Mouse (Mus musculus) liver, embryonic 14.5 days (tissue): ENCODE data around the gene Shisal1. TPM values are rescaled to one million over a fixed set of nuclear protein-coding genes. Genes with fewer than 3 reads are reported as not detected.

Experiments used
- ATAC-seq: fragments of 200-750 bp; cut with Nextera tagmentation; 2 replicates; pipeline ENCODE4 v1.8.0; 2017; ENCODE audit warnings: moderate number of reproducible peaks, mild to moderate bottlenecking, moderate library complexity; ENCODE audit not compliant: insufficient read depth
- DNase-seq, 3 experiments: peaks; one replicate each; pipeline ENCODE4 v3.0.0-alpha.2; 2012 to 2013; ENCODE audit warnings: low read depth in 3 of 3, low spot score in 3 of 3
- H3K27ac ChIP-seq: fragments of 300-500 bp; sonication (generic); 2 replicates; pipeline ENCODE4 v1.5.1; 2014; ENCODE audit warnings: moderate library complexity, mild to moderate bottlenecking, control low read depth, inconsistent platforms
- H3K27me3 ChIP-seq: fragments of 300-500 bp; sonication (generic); 2 replicates; pipeline ENCODE4 v1.6.1; 2014; ENCODE audit warnings: mild to moderate bottlenecking, low read length, moderate library complexity; ENCODE audit not compliant: control insufficient read depth, insufficient read depth
- H3K36me3 ChIP-seq: fragments of 300-500 bp; sonication (generic); replicated peaks from 2 replicates; pipeline ENCODE4 v1.6.1; 2014; ENCODE audit warnings: low read depth; ENCODE audit not compliant: control insufficient read depth, insufficient read depth
- H3K4me1 ChIP-seq, 2 experiments: fragments of 200-500 bp in 1 of 2; fragments of 300-500 bp in 1 of 2; sonication (generic) in 1 of 2; replicated peaks; 2 replicates each; pipeline ENCODE4 v1.6.1; 2012 to 2014; ENCODE audit warnings: antibody characterized with exemption in 1 of 2, inconsistent platforms in 1 of 2, low read length in 1 of 2; ENCODE audit not compliant: control insufficient read depth in 2 of 2, insufficient read depth in 2 of 2
- H3K4me2 ChIP-seq: fragments of 300-500 bp; sonication (generic); 2 replicates; pipeline ENCODE4 v1.6.1; 2014; ENCODE audit warnings: low read depth, mild to moderate bottlenecking, control low read depth, moderate library complexity
- H3K4me3 ChIP-seq, 2 experiments: fragments of 200-500 bp in 1 of 2; fragments of 300-500 bp in 1 of 2; sonication (generic) in 1 of 2; 2 replicates each; pipeline ENCODE4 v1.5.1; 2012 to 2014; ENCODE audit warnings: low read depth in 2 of 2, low read length in 2 of 2, mild to moderate bottlenecking in 2 of 2, control low read depth in 1 of 2, inconsistent platforms in 1 of 2, moderate library complexity in 1 of 2; ENCODE audit not compliant: insufficient read depth in 1 of 2
- H3K9ac ChIP-seq: fragments of 300-500 bp; sonication (generic); replicated peaks from 2 replicates; pipeline ENCODE4 v1.6.1; 2014; ENCODE audit warnings: mild to moderate bottlenecking, control low read depth, moderate library complexity
- H3K9me3 ChIP-seq: fragments of 300-500 bp; sonication (generic); 2 replicates; pipeline ENCODE4 v1.6.1; 2016; ENCODE audit warnings: low read length, mixed read lengths; ENCODE audit not compliant: control insufficient read depth
- CTCF ChIP-seq: IDR thresholded peaks from 2 replicates; pipeline ENCODE4 v1.5.1; 2016; ENCODE audit warnings: antibody characterized with exemption, low read depth, control low read depth
- EP300 ChIP-seq: IDR thresholded peaks from 2 replicates; pipeline ENCODE4 v1.6.1; 2016; ENCODE audit warnings: antibody characterized with exemption, low read depth
- WGBS: fragments of 180-500 bp; shearing (Covaris S2); extraction: QIAGEN DNeasy Blood & Tissue Kit; methylation state at CpG from one replicate; pipeline ENCODE4 v1.1.7; 2014; ENCODE audit not compliant: insufficient replicate concordance; 5-methylcytosine and 5-hydroxymethylcytosine counted together
- polyA plus RNA-seq, 2 experiments: library from polyadenylated mRNA; depleted of rRNA in 1 of 2; stranded (reverse) in 1 of 2; unstranded in 1 of 2; fragments of >200 nt; fragmentation: Nextera tagmentation in 1 of 2; extraction: Ambion mirVana in 1 of 2; gene quantifications; 2 replicates each; pipeline versions ENCODE4 v1.2.1 to v1.2.3; 2012 to 2014

Gene Shisal1
- polyA plus RNA-seq, 2 experiments, result 0.07 TPM; not detected in 1

GRCm38 (mm10) chr15:84349915-84350738, 96.8 kb downstream of the Shisal1 start:
- TF ChIP-seq CTCF, result no peak
- no peak for TF ChIP-seq EP300
- Histone ChIP-seq H3K4me1 (0 out of 4 replicates have a peak, but pooled peaks cover 0 to 5% of the 10 kb centered on the region in 2 experiments), H3K9me3 (peaks cover 4% of the 10 kb centered on the region), H3K36me3 (no peaks in the 10 kb centered on the region), H3K27me3 (no peaks in the 10 kb centered on the region), H3K9ac (no peak overlapping the region), H3K27ac (no peak overlapping the region), H3K4me2 (no peak overlapping the region), H3K4me3 (no peak overlapping the region)
- DNase-seq (no peak), ATAC-seq (no peak)
- WGBS, result 32% methylated on average over 14 of the region's 14 CpGs

- Histone ChIP-seq H3K4me1 (0 out of 4 replicates have a peak, but pooled peaks cover 0 to 3% of the 10 kb centered on the region in 2 experiments), H3K9ac (no peak overlapping the region), H3K4me2 (no peak overlapping the region), H3K4me3 (no peak overlapping the region), H3K27ac (no peak overlapping the region), H3K9me3 (peaks cover 4% of the 10 kb centered on the region), H3K27me3 (no peaks in the 10 kb centered on the region), H3K36me3 (no peaks in the 10 kb centered on the region)
- DNase-seq (no peak), ATAC-seq (no peak)
- WGBS, result 68% methylated on average over 4 of the region's 4 CpGs
- no peak for TF ChIP-seq EP300
- peak; percentile 63 for TF ChIP-seq CTCF
Observed at GRCm38 (mm10) chr15:84348769-84349168, 98.1 kb downstream of the Shisal1 start.

- H3K9ac ChIP-seq, result no peak overlapping the region
- DNase-seq (no peak), ATAC-seq (no peak)
- no peaks in the 10 kb centered on the region; a peak in 1 of 4 replicates for H3K4me1 ChIP-seq
- H3K4me3 ChIP-seq, result no peak overlapping the region
- no peak overlapping the region for H3K4me2 ChIP-seq
- TF ChIP-seq CTCF (no peak), EP300 (no peak)
- 23% methylated on average over 2 of the region's 2 CpGs for WGBS
- H3K9me3 ChIP-seq, result no peaks in the 10 kb centered on the region
- H3K36me3 ChIP-seq, result no peaks in the 10 kb centered on the region
- no peaks in the 10 kb centered on the region for H3K27me3 ChIP-seq
- H3K27ac ChIP-seq, result no peak overlapping the region
Observed at GRCm38 (mm10) chr15:84340926-84341325, 106.0 kb downstream of the Shisal1 start.

GRCm38 (mm10) chr15:84337599-84337998, 109.3 kb downstream of the Shisal1 start:
- Histone ChIP-seq H3K36me3 (no peaks in the 10 kb centered on the region), H3K27me3 (no peaks in the 10 kb centered on the region), H3K27ac (no peak overlapping the region), H3K4me2 (no peak overlapping the region), H3K4me1 (no peaks in the 10 kb centered on the region; a peak in 1 of 4 replicates), H3K9me3 (no peaks in the 10 kb centered on the region), H3K9ac (no peak overlapping the region), H3K4me3 (no peak overlapping the region)
- DNase-seq (no peak), ATAC-seq (no peak)
- TF ChIP-seq EP300 (no peak), CTCF (no peak)
- 50% methylated on average over 5 of the region's 5 CpGs for WGBS

- TF ChIP-seq EP300, result no peak
- no peak for TF ChIP-seq CTCF
- Histone ChIP-seq H3K4me3 (no peak overlapping the region), H3K9me3 (no peaks in the 10 kb centered on the region), H3K4me1 (no peaks in the 10 kb centered on the region; a peak in 1 of 4 replicates), H3K27ac (no peak overlapping the region), H3K9ac (no peak overlapping the region), H3K36me3 (no peaks in the 10 kb centered on the region), H3K27me3 (no peaks in the 10 kb centered on the region), H3K4me2 (no peak overlapping the region)
- DNase-seq, result no peak
- WGBS, result 45% methylated on average over 12 of the region's 12 CpGs
- no peak for ATAC-seq
Observed at GRCm38 (mm10) chr15:84336281-84336817, 110.5 kb downstream of the Shisal1 start.
